Mouse (Mus musculus): ENCODE measurements around the gene Dlec1. TPM values are rescaled to one million over a fixed set of nuclear protein-coding genes. Genes with fewer than 3 reads are reported as not detected.

The Dlec1 gene
- total RNA-seq, 2 experiments from 2014 or later: 1.3 to 3.8 TPM

Other genes with a start within 250 kb of the Dlec1 start
- gene Ctdspl, start 176.0 kb upstream of the Dlec1 start, total RNA-seq (2021): 10 to 100 TPM; 19.7 to 20.4 TPM
- under 1 TPM; 0.39 to 0.81 TPM for gene Vill, start 49.7 kb upstream of the Dlec1 start, total RNA-seq (2021)
- 10 to 100 TPM; 11.4 to 11.9 TPM for gene Plcd1, start 9.0 kb upstream of the Dlec1 start, total RNA-seq (2021)
- 1 to 10 TPM; 1.2 to 1.3 TPM for gene Acaa1b, start 54.6 kb downstream of the Dlec1 start, total RNA-seq (2021)
- not detected for gene Gm47289, start 56.7 kb downstream of the Dlec1 start, total RNA-seq (2021)
- gene Slc22a13, start 106.6 kb downstream of the Dlec1 start, total RNA-seq (2021): under 1 TPM in 1 of 2 experiments, not detected in 1; 0.24 TPM
- gene Oxsr1, start 219.9 kb downstream of the Dlec1 start, total RNA-seq (2021): 10 to 100 TPM; 32.0 to 33.2 TPM
- gene Acaa1a, start 237.2 kb downstream of the Dlec1 start, total RNA-seq (2021): 10 to 100 TPM; 66.5 to 77.9 TPM
- gene Myd88, start 238.9 kb downstream of the Dlec1 start, total RNA-seq (2021): 1 to 10 TPM; 5.1 to 6.0 TPM